Mouse (Mus musculus): ENCODE measurements at regions not wholly inside any gene's neighbourhood (a gene's known extent, or its start where the extent isn't known, plus 50 kb on each side); places are given as distances from the start of the nearest gene placed in this dataset.

DNA sequence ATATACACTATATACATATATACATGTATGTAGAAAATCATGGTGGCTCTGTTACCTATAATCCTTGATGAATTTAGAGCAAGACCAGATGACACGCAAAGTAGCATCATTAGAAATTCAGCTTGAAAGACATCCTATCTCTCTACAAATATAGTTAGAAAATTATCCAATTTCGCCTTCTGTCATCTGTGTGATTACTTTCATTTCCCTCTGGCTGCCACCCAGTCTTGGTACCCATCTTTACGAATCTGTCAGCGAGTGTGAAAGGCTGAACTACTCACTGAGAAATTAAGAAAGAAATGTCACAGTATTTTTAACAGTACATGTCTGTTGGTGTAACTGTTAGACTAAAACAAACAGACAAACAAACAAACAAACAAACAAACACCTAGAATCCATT lies 67.8 kb upstream of the Gm14444 start:
- Histone ChIP-seq H3K36me3 (replicated peaks) (no peaks in the 10 kb centered on the region), H3K9ac (no peak overlapping the region), H3K9me3 (no peaks in the 10 kb centered on the region), H3K27me3 (no peaks in the 10 kb centered on the region), H3K4me1 (no peaks in the 10 kb centered on the region), H3K4me2 (no peak overlapping the region), H3K4me3 (replicated peaks) (no peak overlapping the region), H3K27ac (no peak overlapping the region)
- no peak for ATAC-seq (ENCODE audit: low FRiP score)
- 94% methylated on average over 4 of the region's 4 CpGs for WGBS

DNA sequence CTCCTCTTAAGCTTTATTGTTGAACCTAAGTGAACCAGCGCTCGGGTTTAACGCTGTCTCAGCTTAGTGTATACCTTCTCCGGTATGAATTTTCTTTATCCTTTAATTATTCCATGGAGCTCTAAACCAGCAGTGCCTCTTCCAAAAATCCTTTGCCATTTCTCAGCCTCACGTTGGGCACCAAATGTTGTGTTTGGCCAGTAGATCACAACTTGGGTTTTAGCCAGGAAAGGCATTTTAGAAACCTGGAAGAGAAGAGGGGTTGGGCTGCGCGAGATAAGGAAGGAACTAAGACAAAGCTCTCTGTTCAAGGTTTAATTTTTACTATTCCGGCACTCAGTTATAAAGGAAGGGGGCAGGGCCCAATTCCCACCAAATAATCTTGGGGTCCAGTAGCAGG lies 61.9 kb upstream of the Gm14444 start:
- ATAC-seq (ENCODE audit: low FRiP score): no peak
- no peaks in the 10 kb centered on the region for H3K36me3 ChIP-seq (replicated peaks)

More for the DNA sequence above, 61.9 kb upstream of the Gm14444 start:
- H3K27me3 ChIP-seq: no peaks in the 10 kb centered on the region
- H3K27ac ChIP-seq: no peak overlapping the region
- H3K9ac ChIP-seq: no peak overlapping the region
- H3K4me3 ChIP-seq (replicated peaks): no peak overlapping the region
- no peak overlapping the region for H3K4me2 ChIP-seq
- 87% methylated on average over 8 of the region's 8 CpGs for WGBS
- no peaks in the 10 kb centered on the region for H3K9me3 ChIP-seq
- H3K4me1 ChIP-seq: no peaks in the 10 kb centered on the region

Measured in forebrain, embryonic 12.5 days (tissue).